Mouse (Mus musculus) gastrocnemius, postnatal 36 days (tissue): Measurements from ENCODE around the gene Adgrg5. TPM values are rescaled to one million over a fixed set of nuclear protein-coding genes. Genes with fewer than 3 reads are reported as not detected.

Experiments
- DNase-seq, 2 experiments: peaks; one replicate each; pipeline ENCODE4 v3.0.0; 2022
- intact Hi-C: fragments of 180-260 bp; cut with DNase I; formaldehyde crosslinking; loops from one replicate; pipeline ENCODE4 v1.15.1; 2025
- total RNA-seq, 2 experiments: library from RNA; stranded (reverse); gene quantifications; 2 replicates each; pipeline ENCODE4 v1.2.3; 2021

Gene Adgrg5
- total RNA-seq, 2 experiments from 2014 or later: not detected

DNA sequence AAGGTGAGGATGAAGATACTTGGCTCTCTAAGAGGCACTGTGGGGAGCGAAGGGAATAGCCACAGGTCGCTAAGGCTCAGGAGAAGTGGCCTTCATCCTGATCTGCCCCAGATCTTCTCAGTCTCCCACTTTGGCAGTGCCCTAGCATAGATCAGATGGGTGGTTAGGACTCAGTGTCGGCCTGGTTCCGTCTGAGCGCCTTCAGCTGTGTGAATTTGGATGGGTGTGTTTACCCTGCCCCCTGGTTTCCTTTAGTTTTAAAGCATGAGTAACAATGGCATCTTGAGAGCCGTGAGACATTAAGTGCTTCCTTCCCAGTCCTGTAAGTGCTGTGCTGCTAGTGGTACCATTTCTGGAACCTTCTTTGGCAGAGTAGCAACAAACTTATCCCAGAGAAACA is 65.1 kb downstream of the Adgrg5 start:
- DNase-seq: no peak

GRCm38 (mm10) chr8:94989711-94990110 is 66.2 kb downstream of the Adgrg5 start:
- intact Hi-C loops: no loop called here
- no peak for DNase-seq

More for the DNA sequence above, 65.1 kb downstream of the Adgrg5 start:
- intact Hi-C loops: no loop called here

DNA sequence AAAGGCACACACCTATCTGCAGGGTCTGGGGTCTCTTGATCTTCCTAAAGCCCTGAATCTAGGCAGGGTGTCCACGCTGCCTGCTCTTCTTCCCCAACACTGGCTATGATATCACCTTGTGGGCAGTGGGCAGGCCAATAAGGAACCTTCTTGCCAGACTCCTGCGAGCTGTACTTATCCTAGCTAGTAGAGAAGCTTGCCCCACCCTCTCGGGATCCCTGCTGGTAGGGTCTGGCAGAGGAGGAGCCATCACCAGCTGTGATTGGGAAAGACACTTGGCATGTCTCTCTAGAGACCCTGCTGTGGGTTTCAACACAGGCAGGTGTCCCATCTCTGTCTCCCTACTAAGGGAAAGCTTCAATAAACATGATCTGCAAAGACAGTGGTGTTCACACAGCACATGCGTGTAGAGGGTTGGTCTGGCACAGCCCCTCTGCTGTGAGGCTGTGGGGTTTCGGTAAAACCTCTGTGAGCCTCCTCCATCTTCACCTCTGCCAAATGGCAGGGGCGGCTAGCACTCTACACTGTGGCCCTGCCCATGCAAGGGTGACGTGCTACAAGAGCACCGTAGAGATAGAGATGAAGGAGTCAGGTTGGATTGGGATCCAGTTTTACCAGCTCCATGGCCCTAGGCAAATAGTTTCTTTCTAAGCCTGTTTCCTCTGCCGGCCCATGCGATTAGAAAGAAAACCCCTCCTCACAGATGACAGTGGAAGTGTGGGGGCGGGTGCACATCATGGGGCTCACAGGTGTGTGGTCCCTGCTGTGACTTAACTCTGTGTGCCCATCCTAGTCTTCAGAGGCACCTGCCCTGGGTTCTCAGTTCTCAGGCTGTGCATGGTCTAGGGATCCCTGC is 67.3 kb downstream of the Adgrg5 start:
- intact Hi-C loops: no loop called here
- no peak for DNase-seq

DNA sequence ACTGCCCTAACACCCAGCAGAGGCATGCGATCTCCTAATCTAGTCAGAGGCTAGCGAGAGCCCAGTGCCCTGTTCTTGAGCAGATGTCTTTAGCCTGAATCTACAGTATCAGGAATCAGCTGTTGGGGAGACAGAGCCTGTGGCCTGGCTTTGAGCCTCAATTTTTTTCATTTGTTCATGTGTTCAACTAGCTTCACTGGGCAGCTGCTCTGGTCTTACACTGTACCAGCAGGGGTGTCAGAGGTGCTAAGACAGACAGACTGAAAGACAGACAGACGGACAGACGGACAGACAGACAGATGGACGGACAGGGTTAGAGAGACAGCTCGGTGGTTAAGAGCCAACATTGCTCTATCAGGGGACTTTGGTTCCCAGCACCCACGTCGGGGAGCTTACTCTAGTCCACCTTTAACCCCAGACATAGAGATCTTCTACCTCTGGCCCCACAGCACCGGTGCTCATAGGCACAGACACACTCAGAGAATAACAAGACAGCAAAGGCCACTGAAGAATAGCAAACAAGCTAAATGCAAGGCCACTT is 68.0 kb downstream of the Adgrg5 start:
- no peak for DNase-seq
- intact Hi-C loops: no loop called here

GRCm38 (mm10) chr8:94992010-94992409 is 68.5 kb downstream of the Adgrg5 start:
- no peak for DNase-seq
- intact Hi-C loops: no loop called here

- intact Hi-C loops: no loop called here
These were observed 69.0 kb downstream of the Adgrg5 start for GRCm38 (mm10) chr8:94992534-94992933.

More at GRCm38 (mm10) chr8:94992534-94992933, 69.0 kb downstream of the Adgrg5 start:
- peak; percentile 49 to 61 for DNase-seq

Other genes starting within 250 kb of the Adgrg5 start
- 1 to 10 TPM in 1 of 2 experiments, under 1 TPM in 1; 0.51 to 3.4 TPM for gene Pllp, start 227.4 kb upstream of the Adgrg5 start, total RNA-seq
- gene Ccl22, start 178.1 kb upstream of the Adgrg5 start, total RNA-seq: not detected
- gene Cx3cl1, start 151.7 kb upstream of the Adgrg5 start, total RNA-seq: 1 to 10 TPM in 1 of 2 experiments, under 1 TPM in 1; 0.52 to 1.6 TPM
- not detected for gene Ccl17, start 113.2 kb upstream of the Adgrg5 start, total RNA-seq
- gene Coq9, start 85.4 kb upstream of the Adgrg5 start, total RNA-seq: 100 to 1,000 TPM; 411 to 443 TPM
- 10 to 100 TPM; 31.9 to 34.4 TPM for gene Ciapin1, start 85.3 kb upstream of the Adgrg5 start, total RNA-seq
- gene Polr2c, start 66.2 kb upstream of the Adgrg5 start, total RNA-seq: 10 to 100 TPM; 34.3 to 44.5 TPM
- gene Dok4, start 47.4 kb upstream of the Adgrg5 start, total RNA-seq: 1 to 10 TPM; 2.6 to 4.9 TPM
- 1 to 10 TPM; 3.3 to 3.8 TPM for gene Ccdc102a, start 5.6 kb upstream of the Adgrg5 start, total RNA-seq
- gene Adgrg1, start 51.1 kb downstream of the Adgrg5 start, total RNA-seq: 10 to 100 TPM; 20.9 to 25.5 TPM
- gene Adgrg3, start 94.0 kb downstream of the Adgrg5 start, total RNA-seq: under 1 TPM; 0.20 to 0.52 TPM
- not detected for gene Drc7, start 131.4 kb downstream of the Adgrg5 start, total RNA-seq
- 1 to 10 TPM; 6.1 to 8.2 TPM for gene Katnb1, start 157.5 kb downstream of the Adgrg5 start, total RNA-seq